Mouse (Mus musculus): Measurements from ENCODE around the gene Zdhhc6. TPM values are rescaled to one million over a fixed set of nuclear protein-coding genes. Genes with fewer than 3 reads are reported as not detected.

Zdhhc6 gene
- polyA plus RNA-seq, 1 experiment, result 29.1 TPM

- no peaks in the 10 kb centered on the region for H3K4me1 ChIP-seq (ENCODE audit: control insufficient read depth, insufficient read depth, low read length)
- H3K27ac ChIP-seq (ENCODE audit: insufficient read depth, low read depth, low read length), result no peak overlapping the region
- no peaks in the 10 kb centered on the region for H3K36me3 ChIP-seq (ENCODE audit: control insufficient read depth, insufficient read depth, low read length)
- H3K27me3 ChIP-seq (replicated peaks; ENCODE audit: control insufficient read depth, insufficient read depth, low read length), result no peaks in the 10 kb centered on the region
- no peak for DNase-seq
- 81% methylated on average over 7 of the region's 7 CpGs for WGBS
- H3K4me3 ChIP-seq (ENCODE audit: insufficient read depth, low read depth, low read length), result no peak overlapping the region
- TF ChIP-seq POLR2A (IDR thresholded peaks at IDR 0.05; ENCODE audit: low read depth, low read length) (no peak), CTCF (conservative IDR thresholded peaks at IDR 0.05; ENCODE audit: insufficient read depth, insufficient read length, low read depth, low read length) (peak; percentile 26; the same call in 1 of the 2 replicates)
These were observed 88.7 kb downstream of the Zdhhc6 start for GRCm38 (mm10) chr19:55227135-55227534.

GRCm38 (mm10) chr19:55226621-55227020 lies 89.2 kb downstream of the Zdhhc6 start:
- H3K27ac ChIP-seq (ENCODE audit: insufficient read depth, low read depth, low read length), result no peak overlapping the region
- DNase-seq, result no peak
- H3K4me1 ChIP-seq (ENCODE audit: control insufficient read depth, insufficient read depth, low read length), result no peaks in the 10 kb centered on the region
- no peaks in the 10 kb centered on the region for H3K27me3 ChIP-seq (replicated peaks; ENCODE audit: control insufficient read depth, insufficient read depth, low read length)
- 76% methylated on average over 5 of the region's 5 CpGs for WGBS
- no peak overlapping the region for H3K4me3 ChIP-seq (ENCODE audit: insufficient read depth, low read depth, low read length)
- H3K36me3 ChIP-seq (ENCODE audit: control insufficient read depth, insufficient read depth, low read length), result no peaks in the 10 kb centered on the region
- no peak for TF ChIP-seq POLR2A (IDR thresholded peaks at IDR 0.05; ENCODE audit: low read depth, low read length)
- no peak for TF ChIP-seq CTCF (conservative IDR thresholded peaks at IDR 0.05; ENCODE audit: insufficient read depth, insufficient read length, low read depth, low read length)

GRCm38 (mm10) chr19:55222268-55222667 lies 93.6 kb downstream of the Zdhhc6 start:
- Histone ChIP-seq H3K4me1 (ENCODE audit: control insufficient read depth, insufficient read depth, low read length) (no peaks in the 10 kb centered on the region), H3K36me3 (ENCODE audit: control insufficient read depth, insufficient read depth, low read length) (no peaks in the 10 kb centered on the region), H3K27me3 (replicated peaks; ENCODE audit: control insufficient read depth, insufficient read depth, low read length) (no peaks in the 10 kb centered on the region), H3K27ac (ENCODE audit: insufficient read depth, low read depth, low read length) (no peak overlapping the region), H3K4me3 (ENCODE audit: insufficient read depth, low read depth, low read length) (no peak overlapping the region)
- DNase-seq, result no peak
- 82% methylated on average over 9 of the region's 9 CpGs for WGBS
- no peak for TF ChIP-seq POLR2A (IDR thresholded peaks at IDR 0.05; ENCODE audit: low read depth, low read length)
- TF ChIP-seq CTCF (conservative IDR thresholded peaks at IDR 0.05; ENCODE audit: insufficient read depth, insufficient read length, low read depth, low read length), result no peak

Other genes starting within 250 kb of the Zdhhc6 start
- 56.6 and 60.7 TPM in 2 replicates for gene Gpam, start 188.8 kb downstream of the Zdhhc6 start, polyA plus RNA-seq (2012; rRNA removed)
- gene Tectb, start 135.3 kb downstream of the Zdhhc6 start, polyA plus RNA-seq (2012; rRNA removed), result 0.04 and 0.09 TPM in 2 replicates
- 0.88 and 1.1 TPM in 2 replicates for gene Gucy2g, start 74.8 kb downstream of the Zdhhc6 start, polyA plus RNA-seq (2012; rRNA removed)
- 26.8 and 29.3 TPM in 2 replicates for gene Acsl5, start 64.1 kb downstream of the Zdhhc6 start, polyA plus RNA-seq (2012; rRNA removed)
- 15.7 and 15.9 TPM in 2 replicates for gene Vti1a, start 263 bp upstream of the Zdhhc6 start, polyA plus RNA-seq (2012; rRNA removed)

Data from kidney, adult 2 months (tissue).